Mouse (Mus musculus) C2C12 (cell line): ENCODE data around the gene Kmt2d.

ENCODE experiments used
- CEBPB ChIP-seq: IDR thresholded peaks from one replicate; pipeline ENCODE4 v1.6.1; 2011; ENCODE audit warnings: low read depth, mild to moderate bottlenecking, control low read depth, moderate library complexity
- CTCF ChIP-seq: IDR thresholded peaks from one replicate; pipeline ENCODE4 v1.5.1; 2011; ENCODE audit not compliant: control insufficient read depth, insufficient read depth, insufficient read length
- MAX ChIP-seq: IDR thresholded peaks from one replicate; pipeline ENCODE4 v1.6.1; 2011; ENCODE audit warnings: mild to moderate bottlenecking, control low read depth
- USF1 ChIP-seq: IDR thresholded peaks from one replicate; pipeline ENCODE4 v1.6.1; 2011; ENCODE audit warnings: low read depth, mild to moderate bottlenecking, control low read depth, moderate library complexity

GRCm38 (mm10) chr15:98839161-98839560 lies 31.8 kb downstream of the Kmt2d start:
- no peak for TF ChIP-seq CTCF
- TF ChIP-seq USF1, result no peak
- no peak for TF ChIP-seq MAX
- TF ChIP-seq CEBPB, result no peak
